Mouse (Mus musculus) C2C12 (cell line): Measurements from ENCODE around the gene Xrcc1.

Experiments
- CTCF ChIP-seq: IDR thresholded peaks from one replicate; pipeline ENCODE4 v1.5.1; 2011; ENCODE audit not compliant: control insufficient read depth, insufficient read depth, insufficient read length
- MAX ChIP-seq: IDR thresholded peaks from one replicate; pipeline ENCODE4 v1.6.1; 2011; ENCODE audit warnings: mild to moderate bottlenecking, control low read depth

DNA sequence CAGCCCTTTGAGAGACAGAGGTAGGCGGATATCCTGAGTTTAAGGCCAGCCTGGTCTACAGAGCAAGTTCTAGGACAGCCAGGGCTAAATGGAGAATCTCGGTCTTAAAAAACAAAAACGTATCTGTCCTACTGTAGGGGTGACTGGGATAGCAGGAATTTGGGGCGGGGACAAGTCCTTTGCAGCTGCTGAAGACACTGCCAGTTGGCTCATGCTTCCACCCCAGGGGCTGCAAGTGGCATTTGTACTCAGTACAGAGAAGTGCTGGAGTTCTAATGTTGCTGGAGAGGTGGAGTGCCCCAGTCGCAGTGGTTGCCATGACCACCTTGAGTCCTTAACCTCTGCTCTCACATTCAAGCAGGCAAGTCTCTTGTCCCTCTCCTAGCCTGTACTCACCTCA lies 23.3 kb upstream of the Xrcc1 start:
- TF ChIP-seq CTCF, result no peak
- TF ChIP-seq MAX, result no peak
